Mouse (Mus musculus) midbrain, embryonic 16.5 days (tissue): Measurements from ENCODE around the gene 5330417H12Rik. TPM values are rescaled to one million over a fixed set of nuclear protein-coding genes. Genes with fewer than 3 reads are reported as not detected.

Source experiments
- ATAC-seq: fragments of 200-750 bp; cut with Nextera tagmentation; 2 replicates; pipeline ENCODE4 v1.8.0; 2017; ENCODE audit warnings: moderate TSS enrichment
- H3K27ac ChIP-seq: fragments of 300-500 bp; sonication (generic); 2 replicates; pipeline ENCODE4 v1.5.1; 2014; ENCODE audit warnings: mild to moderate bottlenecking, low read length, mixed read lengths
- H3K27me3 ChIP-seq: fragments of 300-500 bp; sonication (generic); 2 replicates; pipeline ENCODE4 v1.6.1; 2014; ENCODE audit warnings: low read depth, low read length, mixed read lengths; ENCODE audit not compliant: control insufficient read depth, insufficient read depth
- H3K36me3 ChIP-seq: fragments of 300-500 bp; sonication (generic); 2 replicates; pipeline ENCODE4 v1.6.1; 2014; ENCODE audit warnings: mild to moderate bottlenecking, low read length, moderate library complexity, mixed read lengths; ENCODE audit not compliant: control insufficient read depth, insufficient read depth
- H3K4me1 ChIP-seq: fragments of 300-500 bp; sonication (generic); 2 replicates; pipeline ENCODE4 v1.6.1; 2014; ENCODE audit warnings: mild to moderate bottlenecking, low read length, mixed read lengths; ENCODE audit not compliant: control insufficient read depth, insufficient read depth
- H3K4me2 ChIP-seq: fragments of 300-500 bp; sonication (generic); 2 replicates; pipeline ENCODE4 v1.6.1; 2014; ENCODE audit warnings: mild to moderate bottlenecking, low read length, mixed read lengths
- H3K4me3 ChIP-seq: fragments of 300-500 bp; sonication (generic); 2 replicates; pipeline ENCODE4 v1.5.1; 2014; ENCODE audit warnings: low read depth, mild to moderate bottlenecking, low read length, moderate library complexity, mixed read lengths
- H3K9ac ChIP-seq: fragments of 300-500 bp; sonication (generic); 2 replicates; pipeline ENCODE4 v1.6.1; 2014; ENCODE audit warnings: low read depth, low read length, mixed read lengths
- H3K9me3 ChIP-seq: fragments of 300-500 bp; sonication (generic); replicated peaks from 2 replicates; pipeline ENCODE4 v1.6.1; 2014; ENCODE audit warnings: mild to moderate bottlenecking, low read length, mixed read lengths; ENCODE audit not compliant: control insufficient read depth, poor library complexity, severe bottlenecking
- WGBS: fragments of 180-500 bp; shearing (Covaris S2); extraction: QIAGEN DNeasy Blood & Tissue Kit; methylation state at CpG from one replicate; pipeline ENCODE4 v1.1.7; 2014; 5-methylcytosine and 5-hydroxymethylcytosine counted together
- polyA plus RNA-seq: library from polyadenylated mRNA; unstranded; fragments of >200 nt; fragmentation: Nextera tagmentation; extraction: Ambion mirVana; gene quantifications from 2 replicates; pipeline ENCODE4 v1.2.1, GENCODE M21; 2015

The 5330417H12Rik gene
- not detected in 2 replicates for polyA plus RNA-seq

DNA sequence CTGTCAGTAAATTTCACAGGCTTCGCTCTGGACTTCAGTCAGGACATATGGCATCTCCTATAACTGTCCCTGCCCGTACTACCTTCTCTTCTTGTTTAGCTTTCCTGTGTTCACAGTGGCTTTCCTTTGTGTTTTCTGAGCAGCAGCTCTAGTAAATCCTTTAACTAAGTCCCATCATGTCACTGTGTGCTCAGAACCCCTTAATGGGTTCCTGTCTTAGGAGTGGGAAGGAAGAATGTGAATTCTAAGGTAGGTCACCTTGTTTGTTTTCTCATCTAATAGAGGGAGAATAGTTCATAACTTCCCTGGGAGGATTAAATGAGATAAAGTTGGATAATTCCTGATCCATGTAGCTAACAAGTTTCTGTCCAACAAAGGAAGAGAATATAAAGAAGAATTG, at the start of gene 5330417H12Rik:
TSS of gene 5330417H12Rik (minus strand) at position 101 of the 400 bp plus-strand sequence.
- Histone ChIP-seq H3K9me3 (no peaks in the 10 kb centered on the region), H3K27ac (no peak within 1 kb of the TSS), H3K9ac (no peak within 1 kb of the TSS), H3K27me3 (no peaks in the 10 kb centered on the region), H3K4me3 (no peak within 1 kb of the TSS), H3K36me3 (no peaks in the 10 kb centered on the region), H3K4me1 (no peaks in the 10 kb centered on the region), H3K4me2 (no peak within 1 kb of the TSS)
- WGBS = 79% methylated on average over 2 of the region's 2 CpGs
- ATAC-seq = no peak

DNA sequence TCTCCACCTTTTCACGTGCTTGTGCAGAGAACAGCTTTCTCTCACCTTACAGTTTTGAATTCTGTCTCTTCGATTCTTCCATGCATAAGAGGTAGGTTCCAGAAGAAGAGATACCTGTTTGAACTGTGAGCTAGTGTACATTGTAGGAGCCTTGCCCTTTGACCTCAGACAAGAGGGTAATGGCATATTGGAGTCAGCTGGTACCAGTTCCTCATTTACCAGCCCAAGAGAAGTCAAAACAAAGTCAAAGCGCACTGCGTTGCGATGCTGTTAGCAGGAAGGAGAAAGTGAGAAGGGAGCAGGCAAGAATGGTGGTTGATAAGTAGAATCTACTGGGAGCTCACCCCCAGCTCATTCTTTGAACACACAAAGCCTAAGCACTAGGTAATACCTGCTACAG, 43.6 kb upstream of the 5330417H12Rik start:
- H3K4me2 ChIP-seq = no peak overlapping the region
- no peak overlapping the region for H3K4me3 ChIP-seq
- WGBS = 95% methylated on average over 5 of the region's 5 CpGs
- no peaks in the 10 kb centered on the region for H3K36me3 ChIP-seq
- H3K27ac ChIP-seq = no peak overlapping the region
- no peak for ATAC-seq
- peaks cover 16% of the 10 kb centered on the region for H3K4me1 ChIP-seq
- H3K9ac ChIP-seq = no peak overlapping the region
- H3K27me3 ChIP-seq = no peaks in the 10 kb centered on the region
- no peaks in the 10 kb centered on the region for H3K9me3 ChIP-seq

DNA sequence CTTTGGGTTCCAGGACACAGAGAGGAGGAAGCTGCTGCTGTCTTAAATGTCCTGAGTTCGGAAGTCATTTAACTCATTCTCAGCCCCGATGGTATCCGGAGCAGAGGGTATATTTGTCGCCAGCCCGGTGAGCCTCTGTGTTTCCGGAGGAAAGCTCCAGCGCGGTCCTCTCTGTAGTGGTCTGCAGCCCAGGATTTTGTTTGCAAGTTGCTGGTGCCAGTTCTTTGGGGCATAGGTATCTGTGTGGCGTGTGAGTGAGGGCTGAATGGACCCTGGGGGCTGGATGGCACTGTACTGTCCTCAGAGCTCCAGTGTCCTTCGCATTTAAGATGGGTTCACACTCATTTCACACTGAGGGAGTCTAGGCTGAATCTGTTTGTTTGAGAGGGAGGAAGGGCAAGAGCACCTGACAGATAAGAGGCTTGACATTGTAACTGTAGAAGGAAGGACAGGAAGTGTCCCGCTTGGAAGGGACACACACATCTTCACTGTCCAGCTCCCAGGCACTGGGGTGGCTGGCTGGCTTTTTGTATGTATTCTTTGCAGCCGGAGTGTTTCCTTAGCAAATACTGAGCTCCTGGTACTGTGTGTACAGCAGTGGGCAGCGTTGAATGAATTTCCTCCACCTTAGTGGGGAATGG, 41.4 kb upstream of the 5330417H12Rik start:
- H3K9me3 ChIP-seq = no peaks in the 10 kb centered on the region
- 0 out of 2 replicates have a peak overlapping the region, but pooled peaks have one; percentile 11 for H3K9ac ChIP-seq
- 0 out of 2 replicates have a peak overlapping the region, but pooled peaks have one; percentile 17 for H3K27ac ChIP-seq
- 0 out of 2 replicates have a peak, but pooled peaks have one; percentile 1 for ATAC-seq
- H3K36me3 ChIP-seq = no peaks in the 10 kb centered on the region
- H3K4me2 ChIP-seq = peak overlapping the region; percentile 26
- 47% methylated on average over 13 of the region's 13 CpGs for WGBS
- H3K27me3 ChIP-seq = no peaks in the 10 kb centered on the region
- H3K4me3 ChIP-seq = peak overlapping the region; percentile 11; the same call in 1 of the 2 replicates
- H3K4me1 ChIP-seq = peaks cover 16% of the 10 kb centered on the region

DNA sequence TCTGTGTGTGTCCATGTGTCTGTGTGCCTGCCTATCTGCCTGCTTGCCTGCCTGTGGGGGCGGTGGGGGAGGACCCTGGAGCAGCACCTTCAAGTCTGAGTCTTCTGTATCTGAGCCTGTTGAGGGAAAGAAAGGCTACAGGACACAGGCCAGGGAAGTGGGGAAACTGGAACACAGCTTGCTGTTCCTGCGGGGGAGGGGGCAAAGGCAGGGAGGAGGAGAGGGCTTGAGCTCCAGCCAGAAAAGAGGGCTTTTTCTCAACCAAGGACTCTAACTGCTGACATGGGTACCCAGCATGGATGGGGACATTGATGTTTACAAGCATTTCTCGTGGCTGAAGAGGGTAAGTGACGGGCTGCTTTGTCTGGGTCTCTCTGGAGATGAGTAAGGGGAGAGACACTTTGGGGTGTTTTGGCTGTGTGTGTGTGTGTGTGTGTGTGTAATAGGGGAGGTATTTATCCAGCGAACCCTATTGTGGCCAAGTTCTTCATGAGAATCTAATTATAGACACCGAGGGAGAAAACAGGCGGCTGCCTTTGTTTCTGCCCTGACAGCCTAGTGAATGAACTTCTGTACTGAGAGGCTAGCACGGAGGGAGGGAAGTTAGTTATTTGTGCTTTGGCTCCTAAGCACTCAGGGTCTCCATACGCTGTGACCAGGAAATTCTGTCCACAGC, 40.8 kb upstream of the 5330417H12Rik start:
- no peaks in the 10 kb centered on the region for H3K9me3 ChIP-seq
- ATAC-seq = peak; percentile 37
- peaks cover 16% of the 10 kb centered on the region for H3K4me1 ChIP-seq
- H3K4me2 ChIP-seq = peak overlapping the region; percentile 26
- no peaks in the 10 kb centered on the region for H3K36me3 ChIP-seq
- H3K27ac ChIP-seq = 0 out of 2 replicates have a peak overlapping the region, but pooled peaks have one; percentile 24
- 13% methylated on average over 9 of the region's 9 CpGs for WGBS
- no peaks in the 10 kb centered on the region for H3K27me3 ChIP-seq
- H3K9ac ChIP-seq = peak overlapping the region; percentile 18; the same call in 1 of the 2 replicates
- H3K4me3 ChIP-seq = no peak overlapping the region

DNA sequence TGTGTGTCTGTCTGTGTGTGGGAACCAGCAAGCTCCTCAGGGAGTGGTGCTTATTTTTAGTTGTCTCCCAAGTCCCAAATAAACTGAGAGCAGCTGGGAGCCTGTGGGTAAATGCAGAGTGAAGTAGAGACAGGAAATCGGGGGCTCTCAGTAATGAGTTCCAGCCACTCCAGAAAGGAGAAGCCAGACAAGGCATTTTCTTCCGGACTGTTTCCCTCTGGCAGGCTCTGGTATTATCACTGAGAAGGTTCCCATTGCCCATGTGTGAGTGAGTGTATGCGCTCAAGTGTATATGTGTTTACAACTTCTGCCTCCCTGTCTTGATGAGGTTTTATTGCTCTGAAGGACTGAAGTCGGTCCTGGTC, 40.2 kb upstream of the 5330417H12Rik start:
- H3K4me1 ChIP-seq = peaks cover 16% of the 10 kb centered on the region
- H3K9ac ChIP-seq = no peak overlapping the region
- H3K27me3 ChIP-seq = no peaks in the 10 kb centered on the region
- no peaks in the 10 kb centered on the region for H3K9me3 ChIP-seq
- peak overlapping the region; percentile 26; the same call in 1 of the 2 replicates for H3K4me2 ChIP-seq
- H3K4me3 ChIP-seq = no peak overlapping the region
- no peaks in the 10 kb centered on the region for H3K36me3 ChIP-seq
- ATAC-seq = 0 out of 2 replicates have a peak, but pooled peaks have one; percentile 4
- 53% methylated on average over 4 of the region's 4 CpGs for WGBS
- no peak overlapping the region for H3K27ac ChIP-seq

DNA sequence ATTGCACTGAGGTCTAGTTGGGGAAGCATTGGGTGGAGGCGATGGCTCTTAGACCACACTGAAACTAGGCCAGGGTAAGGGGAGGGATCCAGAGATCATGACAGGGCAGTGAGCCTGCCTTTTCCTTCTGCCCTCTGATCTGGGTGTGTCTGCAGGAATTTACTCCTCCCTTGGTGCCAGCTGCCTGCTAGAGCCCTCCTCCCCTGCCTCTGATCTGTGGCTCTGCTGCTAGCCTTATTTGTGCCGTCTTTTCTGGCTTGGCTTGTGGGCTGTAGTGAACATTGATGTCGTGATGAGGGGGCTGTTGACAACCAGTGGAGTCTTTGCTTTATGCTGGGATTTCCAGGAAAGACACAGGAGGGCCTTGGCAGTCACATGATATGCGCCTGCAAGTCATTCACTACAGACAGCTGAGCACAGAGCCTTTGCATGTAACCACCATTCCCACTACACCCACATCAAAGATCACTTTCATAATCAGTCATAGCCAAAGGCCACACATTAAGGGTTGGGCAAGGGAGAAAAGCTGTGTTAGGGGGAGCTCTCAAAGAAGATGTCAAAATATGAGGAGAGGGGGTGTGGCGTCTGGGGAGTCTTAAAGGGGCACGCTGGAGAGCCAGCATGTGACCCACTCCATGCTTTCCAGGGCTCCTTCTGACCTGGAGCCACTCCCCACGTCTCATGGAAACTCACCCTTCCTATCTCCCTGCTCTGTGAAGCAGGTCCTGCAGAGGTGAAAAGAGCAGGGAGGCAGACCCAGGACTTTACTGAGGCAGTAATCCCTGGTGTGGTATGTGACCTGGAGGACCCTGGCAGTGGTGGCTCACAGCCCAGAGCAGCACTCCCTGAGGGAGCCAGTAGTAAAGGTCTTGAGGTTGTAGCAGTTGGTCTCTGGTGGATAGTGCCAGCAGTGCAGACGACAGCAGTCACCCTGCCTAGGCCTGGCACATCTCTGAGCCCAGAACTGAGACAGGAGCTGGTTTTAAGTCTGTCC, 39.4 kb upstream of the 5330417H12Rik start:
- Histone ChIP-seq H3K9ac (0 out of 2 replicates have a peak overlapping the region, but pooled peaks have one; percentile 27), H3K27ac (peak overlapping the region; percentile 43; the same call in 1 of the 2 replicates), H3K4me1 (peaks cover 16% of the 10 kb centered on the region), H3K36me3 (no peaks in the 10 kb centered on the region), H3K4me2 (no peak overlapping the region), H3K27me3 (no peaks in the 10 kb centered on the region), H3K9me3 (no peaks in the 10 kb centered on the region), H3K4me3 (no peak overlapping the region)
- 31% methylated on average over 8 of the region's 8 CpGs for WGBS
- peak; percentile 31; the same call in 1 of the 2 replicates for ATAC-seq

DNA sequence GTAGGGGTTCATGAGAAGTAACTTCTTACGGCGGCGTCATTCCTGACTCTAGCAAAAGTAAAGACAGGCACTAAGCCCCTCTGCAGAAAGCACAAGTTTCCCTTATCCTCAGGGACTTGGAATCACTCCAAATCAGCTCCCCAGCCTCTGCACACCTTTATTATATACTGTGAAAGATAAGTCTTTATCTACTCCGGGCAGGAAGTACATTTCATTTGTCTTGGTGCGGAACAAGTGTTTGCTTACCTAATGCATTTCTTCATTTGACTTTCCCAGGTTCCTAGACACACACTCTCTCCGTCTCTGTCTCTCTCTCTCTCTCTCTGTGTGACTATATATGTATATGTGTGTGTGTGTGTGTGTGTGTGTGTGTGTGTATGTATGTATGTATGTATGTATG, 38.7 kb upstream of the 5330417H12Rik start:
- 84% methylated on average over 6 of the region's 6 CpGs for WGBS
- Histone ChIP-seq H3K4me1 (peaks cover 16% of the 10 kb centered on the region), H3K9me3 (no peaks in the 10 kb centered on the region), H3K4me3 (no peak overlapping the region), H3K27me3 (no peaks in the 10 kb centered on the region), H3K9ac (no peak overlapping the region), H3K36me3 (no peaks in the 10 kb centered on the region), H3K27ac (no peak overlapping the region), H3K4me2 (no peak overlapping the region)
- no peak for ATAC-seq

DNA sequence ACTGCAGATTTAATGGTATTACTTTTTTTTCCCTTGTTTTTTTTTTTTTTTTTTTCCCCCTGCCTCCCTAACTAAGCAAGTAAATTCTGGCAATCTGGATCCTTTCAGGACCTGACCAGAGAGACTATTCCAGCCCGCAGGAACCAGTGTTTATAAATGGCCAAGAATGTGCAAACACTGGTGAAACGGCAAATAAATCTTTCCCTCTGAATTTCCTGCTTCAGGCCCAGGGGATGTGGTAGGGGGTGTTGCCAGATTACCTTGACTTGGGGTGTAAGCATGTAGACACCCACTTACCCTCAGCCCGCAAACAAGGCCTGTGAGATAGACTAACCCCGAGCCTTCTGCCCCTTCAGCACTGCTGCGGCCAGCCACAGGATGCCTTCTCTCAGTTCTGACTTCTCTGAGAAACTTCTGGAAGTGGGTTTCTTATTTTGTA, 36.9 kb upstream of the 5330417H12Rik start:
- 65% methylated on average over 5 of the region's 5 CpGs for WGBS

More for the DNA sequence above, 36.9 kb upstream of the 5330417H12Rik start:
- Histone ChIP-seq H3K36me3 (no peaks in the 10 kb centered on the region), H3K9me3 (no peaks in the 10 kb centered on the region), H3K27ac (no peak overlapping the region), H3K9ac (no peak overlapping the region), H3K4me2 (no peak overlapping the region), H3K4me3 (no peak overlapping the region), H3K4me1 (peaks cover 16% of the 10 kb centered on the region), H3K27me3 (no peaks in the 10 kb centered on the region)
- ATAC-seq = no peak
